Mouse (Mus musculus) forebrain, embryonic 14.5 days (tissue): ENCODE data around the gene Pitpnc1. TPM values are rescaled to one million over a fixed set of nuclear protein-coding genes. Genes with fewer than 3 reads are reported as not detected.

ENCODE experiments used
- ATAC-seq: fragments of 200-750 bp; cut with Nextera tagmentation; 2 replicates; pipeline ENCODE4 v1.8.0; 2017; ENCODE audit warnings: mild to moderate bottlenecking, moderate library complexity
- DNase-seq: peaks from one replicate; pipeline ENCODE4 v3.0.0-alpha.2; 2015; ENCODE audit warnings: low spot score
- H3K27ac ChIP-seq: fragments of 300-500 bp; sonication (generic); 2 replicates; pipeline ENCODE4 v1.5.1; 2014; ENCODE audit warnings: low read depth, mild to moderate bottlenecking, control low read depth, low read length, moderate library complexity
- H3K27me3 ChIP-seq: fragments of 300-500 bp; sonication (generic); replicated peaks from 2 replicates; pipeline ENCODE4 v1.6.1; 2014; ENCODE audit warnings: low read length, control low read depth, mixed read lengths; ENCODE audit not compliant: control insufficient read depth, insufficient read depth
- H3K36me3 ChIP-seq: fragments of 300-500 bp; sonication (generic); 2 replicates; pipeline ENCODE4 v1.6.1; 2014; ENCODE audit warnings: low read length, control low read depth; ENCODE audit not compliant: control insufficient read depth, insufficient read depth
- H3K4me1 ChIP-seq: fragments of 300-500 bp; sonication (generic); 2 replicates; pipeline ENCODE4 v1.6.1; 2014; ENCODE audit warnings: antibody characterized with exemption, low read length, control low read depth; ENCODE audit not compliant: control insufficient read depth, insufficient read depth
- H3K4me2 ChIP-seq: fragments of 300-500 bp; sonication (generic); 2 replicates; pipeline ENCODE4 v1.6.1; 2014; ENCODE audit warnings: mild to moderate bottlenecking, control low read depth, low read length
- H3K4me3 ChIP-seq: fragments of 300-500 bp; sonication (generic); 2 replicates; pipeline ENCODE4 v1.5.1; 2014; ENCODE audit warnings: low read depth, low read length, control low read depth
- H3K9ac ChIP-seq: fragments of 300-500 bp; sonication (generic); 2 replicates; pipeline ENCODE4 v1.6.1; 2014; ENCODE audit warnings: mild to moderate bottlenecking, low read length, control low read depth, moderate library complexity
- H3K9me3 ChIP-seq: fragments of 300-500 bp; sonication (generic); replicated peaks from 2 replicates; pipeline ENCODE4 v1.6.1; 2016; ENCODE audit warnings: low read length, control low read depth, mixed read lengths; ENCODE audit not compliant: control insufficient read depth
- WGBS: fragments of 180-500 bp; shearing (Covaris S2); extraction: QIAGEN DNeasy Blood & Tissue Kit; methylation state at CpG from one replicate; pipeline ENCODE4 v1.1.7; 2014; 5-methylcytosine and 5-hydroxymethylcytosine counted together
- polyA plus RNA-seq: library from polyadenylated mRNA; unstranded; fragments of >200 nt; fragmentation: Nextera tagmentation; extraction: Ambion mirVana; gene quantifications from 2 replicates; pipeline ENCODE4 v1.2.1, GENCODE M21; 2014

Pitpnc1 gene
- polyA plus RNA-seq, 1 experiment from 2014 or later, result 31.4 TPM

DNA sequence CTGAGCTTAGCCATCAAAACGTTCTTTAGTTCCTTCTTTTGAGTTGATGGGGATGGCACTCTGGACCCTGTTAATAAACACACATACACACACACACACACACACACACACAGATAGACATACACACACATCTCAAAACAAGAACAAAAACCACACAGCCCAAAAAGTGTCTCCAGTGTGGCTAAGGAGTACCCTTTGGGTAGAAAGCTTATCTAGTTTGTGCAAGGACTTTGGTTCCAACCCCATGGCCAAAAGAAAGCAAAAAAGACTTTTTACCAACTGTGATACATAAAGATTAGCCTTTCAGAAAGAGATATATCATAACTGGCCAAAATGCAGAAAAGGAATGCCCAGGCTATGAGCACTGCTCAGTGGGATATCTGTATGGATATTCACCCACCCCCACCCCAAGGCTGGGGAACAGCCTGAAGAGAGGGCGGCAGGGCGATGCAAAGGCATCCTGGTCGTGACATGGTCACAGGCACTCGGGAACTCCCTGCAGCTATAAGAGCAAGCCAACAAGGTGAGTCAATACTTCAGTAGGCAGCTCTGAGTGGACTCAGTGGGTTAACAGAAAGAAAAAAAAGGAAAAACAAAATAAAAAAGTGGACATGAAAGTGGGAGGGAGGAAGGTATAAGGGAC, 60.3 kb downstream of the Pitpnc1 start:
- H3K4me1 ChIP-seq, result peaks cover 28% of the 10 kb centered on the region
- H3K9ac ChIP-seq, result no peak overlapping the region
- DNase-seq (no peak), ATAC-seq (no peak)
- no peaks in the 10 kb centered on the region for H3K27me3 ChIP-seq
- WGBS, result 74% methylated on average over 5 of the region's 5 CpGs
- no peak overlapping the region for H3K4me2 ChIP-seq
- H3K4me3 ChIP-seq, result no peak overlapping the region
- H3K36me3 ChIP-seq, result no peaks in the 10 kb centered on the region
- H3K9me3 ChIP-seq, result 0 out of 2 replicates have a peak, but pooled peaks cover 2% of the 10 kb centered on the region
- H3K27ac ChIP-seq, result no peak overlapping the region

DNA sequence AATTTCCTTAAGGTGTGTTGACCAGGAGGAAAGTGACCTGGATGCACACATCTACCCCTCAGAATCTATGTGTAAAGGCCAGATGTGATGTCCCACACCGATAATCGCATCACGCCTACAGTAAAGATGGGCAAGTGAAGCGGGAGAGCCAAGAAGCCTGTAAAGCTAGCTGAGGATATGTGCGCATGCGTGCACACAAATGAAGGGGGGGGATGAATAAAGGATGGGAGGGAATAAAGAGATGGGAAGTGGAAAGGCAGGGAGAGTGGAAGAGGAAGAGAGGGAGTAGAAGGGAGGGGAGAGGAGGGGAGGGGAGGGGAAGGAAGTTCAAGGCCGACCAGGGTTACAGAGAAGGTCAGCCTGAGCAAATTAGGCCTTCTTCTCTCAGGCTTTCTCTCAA, 61.6 kb downstream of the Pitpnc1 start:
- Histone ChIP-seq H3K27ac (no peak overlapping the region), H3K4me3 (no peak overlapping the region), H3K9ac (no peak overlapping the region), H3K4me2 (no peak overlapping the region), H3K36me3 (no peaks in the 10 kb centered on the region), H3K9me3 (0 out of 2 replicates have a peak, but pooled peaks cover 2% of the 10 kb centered on the region), H3K27me3 (no peaks in the 10 kb centered on the region), H3K4me1 (peaks cover 16% of the 10 kb centered on the region)
- WGBS, result 91% methylated on average over 7 of the region's 7 CpGs
- DNase-seq (no peak), ATAC-seq (no peak)

DNA sequence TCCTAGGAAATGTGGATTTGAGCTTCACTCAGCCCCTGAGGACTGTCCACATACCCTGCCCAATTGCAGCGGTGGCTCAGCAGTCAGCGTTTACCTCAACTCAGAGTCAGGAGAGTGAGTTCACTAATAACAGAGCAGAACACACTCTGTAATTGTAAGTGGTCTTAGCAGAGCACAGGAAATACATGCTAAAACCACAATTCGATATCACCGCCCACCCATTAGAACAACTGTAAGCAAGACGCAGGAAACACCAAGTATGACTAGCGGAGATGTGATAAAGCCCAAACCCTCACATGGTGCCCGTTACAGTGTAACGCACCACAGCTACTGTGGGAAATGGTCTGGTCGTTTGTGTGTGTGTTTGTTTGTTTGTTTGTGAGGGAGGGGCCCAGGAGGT, 62.8 kb downstream of the Pitpnc1 start:
- ATAC-seq, result no peak
- 91% methylated on average over 9 of the region's 9 CpGs for WGBS
- H3K9ac ChIP-seq, result no peak overlapping the region

DNA sequence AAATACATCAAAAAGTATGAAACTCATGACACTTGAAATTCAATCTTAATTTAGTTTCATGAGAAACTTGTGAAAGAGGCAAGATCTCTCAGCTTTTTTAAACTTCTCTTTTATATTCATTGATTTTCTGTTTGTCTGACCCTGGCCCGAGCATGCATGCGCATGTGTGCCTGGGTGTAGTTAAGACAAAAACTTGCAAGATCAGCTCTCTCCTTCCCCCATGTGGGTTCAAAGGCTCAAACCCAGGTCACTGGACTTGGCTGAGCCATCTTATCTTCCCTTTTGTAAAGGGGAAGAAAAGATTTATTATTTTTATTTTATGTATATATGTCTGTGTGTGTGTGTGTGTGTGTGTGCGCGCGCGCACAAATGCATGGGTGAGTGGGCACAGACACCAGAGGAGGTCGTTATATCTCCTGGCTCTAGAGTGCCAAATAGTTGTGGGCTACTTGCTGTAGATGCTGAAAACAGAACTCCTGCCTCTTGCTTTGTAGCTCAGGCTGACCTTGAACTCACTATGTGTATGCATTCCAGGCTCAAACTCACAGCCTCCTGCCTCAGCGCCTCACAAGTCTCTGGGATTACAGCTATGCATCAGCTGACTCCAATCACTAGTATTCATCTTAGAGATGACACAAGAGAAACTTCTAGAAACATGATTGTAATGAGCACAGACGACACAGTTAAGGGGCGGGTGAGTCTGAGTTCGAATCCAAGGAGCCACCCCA, 64.7 kb downstream of the Pitpnc1 start:
- Histone ChIP-seq H3K27me3 (no peaks in the 10 kb centered on the region), H3K4me1 (no peaks in the 10 kb centered on the region), H3K4me3 (no peak overlapping the region), H3K9ac (no peak overlapping the region), H3K27ac (no peak overlapping the region), H3K36me3 (no peaks in the 10 kb centered on the region), H3K9me3 (0 out of 2 replicates have a peak, but pooled peaks cover 2% of the 10 kb centered on the region), H3K4me2 (no peak overlapping the region)
- ATAC-seq (no peak), DNase-seq (no peak)
- WGBS, result 92% methylated on average over 11 of the region's 11 CpGs

More for the DNA sequence above, 62.8 kb downstream of the Pitpnc1 start:
- H3K27me3 ChIP-seq, result no peaks in the 10 kb centered on the region
- no peak overlapping the region for H3K4me3 ChIP-seq
- peaks cover 4% of the 10 kb centered on the region for H3K4me1 ChIP-seq
- H3K27ac ChIP-seq, result no peak overlapping the region
- H3K9me3 ChIP-seq, result 0 out of 2 replicates have a peak, but pooled peaks cover 2% of the 10 kb centered on the region
- H3K4me2 ChIP-seq, result no peak overlapping the region
- DNase-seq, result no peak
- H3K36me3 ChIP-seq, result no peaks in the 10 kb centered on the region

DNA sequence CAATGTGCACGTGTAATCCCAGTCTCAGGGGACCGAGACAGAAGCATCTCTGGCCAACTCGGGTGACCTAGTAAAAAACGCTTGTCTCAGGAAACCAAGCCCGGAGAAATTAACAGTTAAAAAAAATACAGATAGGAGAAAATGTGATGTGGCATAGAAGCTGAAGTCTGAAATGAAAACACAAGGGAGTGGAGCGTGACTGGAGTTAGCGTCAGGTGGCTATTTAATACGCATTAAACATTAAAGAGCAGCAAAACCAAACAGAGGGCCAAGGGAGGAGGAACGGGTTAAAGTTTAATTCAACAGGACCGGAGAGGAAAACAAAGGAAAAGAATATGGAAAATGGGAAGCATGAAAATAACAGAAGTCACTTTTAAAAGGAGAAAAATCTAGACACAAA, 67.2 kb downstream of the Pitpnc1 start:
- Histone ChIP-seq H3K27ac (no peak overlapping the region), H3K4me3 (no peak overlapping the region), H3K4me2 (no peak overlapping the region), H3K9me3 (0 out of 2 replicates have a peak, but pooled peaks cover 2% of the 10 kb centered on the region), H3K36me3 (no peaks in the 10 kb centered on the region), H3K27me3 (no peaks in the 10 kb centered on the region), H3K4me1 (no peaks in the 10 kb centered on the region), H3K9ac (no peak overlapping the region)
- DNase-seq, result no peak
- ATAC-seq, result no peak
- WGBS, result 87% methylated on average over 10 of the region's 10 CpGs

DNA sequence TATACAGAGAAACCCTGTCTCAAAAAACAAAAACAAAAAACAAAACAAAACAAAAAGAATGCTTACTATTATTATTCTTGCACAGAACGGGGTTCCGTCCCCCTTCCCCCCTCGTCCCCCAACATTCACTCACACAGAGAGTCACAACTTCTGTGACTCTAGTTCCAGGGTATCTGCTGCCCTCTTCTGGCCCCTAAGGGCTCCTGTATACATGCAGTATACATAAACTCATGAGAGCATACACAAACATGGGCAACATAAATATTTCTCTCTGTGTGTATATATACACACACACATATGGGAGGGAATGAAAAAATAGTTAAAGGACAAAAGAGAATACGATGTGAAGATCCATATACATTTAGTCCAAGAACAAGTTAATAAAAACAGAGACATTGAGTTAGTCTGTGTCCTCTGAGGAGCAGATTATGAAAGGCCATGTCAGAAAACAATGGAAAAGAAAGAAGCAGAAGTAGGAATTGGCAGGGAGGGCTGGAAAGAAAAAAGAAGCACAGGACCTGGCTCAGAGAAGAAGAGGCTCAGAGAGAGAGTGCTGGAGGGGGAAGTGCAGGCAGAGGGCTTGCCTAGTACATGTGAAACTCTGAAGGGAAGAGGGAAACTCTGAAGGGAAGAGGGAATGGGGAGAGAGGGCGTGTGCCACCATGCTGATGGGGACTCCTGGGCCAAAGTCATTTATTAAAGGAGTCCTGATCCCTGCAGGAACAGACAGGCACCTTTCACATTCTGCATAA, 68.5 kb downstream of the Pitpnc1 start:
- Histone ChIP-seq H3K9me3 (0 out of 2 replicates have a peak, but pooled peaks cover 2% of the 10 kb centered on the region), H3K4me3 (no peak overlapping the region), H3K27ac (no peak overlapping the region), H3K9ac (no peak overlapping the region), H3K36me3 (no peaks in the 10 kb centered on the region), H3K4me2 (no peak overlapping the region), H3K27me3 (no peaks in the 10 kb centered on the region), H3K4me1 (0 out of 2 replicates have a peak, but pooled peaks cover 4% of the 10 kb centered on the region)
- WGBS, result 97% methylated on average over 5 of the region's 5 CpGs
- no peak for DNase-seq
- ATAC-seq, result no peak

DNA sequence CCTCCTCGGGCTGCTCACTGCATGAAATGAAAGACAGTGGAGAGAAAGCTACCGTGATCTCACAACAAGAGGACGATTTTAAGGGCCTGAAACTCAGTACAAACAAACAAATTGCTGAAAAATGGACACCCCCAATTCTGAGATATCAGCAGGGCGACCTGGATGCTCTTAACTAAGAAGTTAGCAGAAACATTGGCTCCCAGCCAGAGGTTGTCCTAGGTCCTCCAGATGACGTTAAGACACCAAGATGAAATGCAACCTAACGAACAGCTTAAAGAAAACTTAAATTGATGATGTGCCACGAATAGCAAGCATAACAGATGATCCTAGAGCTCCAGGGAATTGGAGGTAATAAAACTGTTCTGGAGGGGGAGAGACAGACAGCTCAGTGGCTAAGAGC, 69.7 kb downstream of the Pitpnc1 start:
- H3K4me3 ChIP-seq, result no peak overlapping the region
- WGBS, result 72% methylated on average over 7 of the region's 7 CpGs
- no peak overlapping the region for H3K27ac ChIP-seq
- ATAC-seq (no peak), DNase-seq (no peak)
- peaks cover 9% of the 10 kb centered on the region for H3K4me1 ChIP-seq
- H3K9me3 ChIP-seq, result no peaks in the 10 kb centered on the region
- H3K9ac ChIP-seq, result no peak overlapping the region
- no peaks in the 10 kb centered on the region for H3K27me3 ChIP-seq
- no peaks in the 10 kb centered on the region for H3K36me3 ChIP-seq
- H3K4me2 ChIP-seq, result no peak overlapping the region

DNA sequence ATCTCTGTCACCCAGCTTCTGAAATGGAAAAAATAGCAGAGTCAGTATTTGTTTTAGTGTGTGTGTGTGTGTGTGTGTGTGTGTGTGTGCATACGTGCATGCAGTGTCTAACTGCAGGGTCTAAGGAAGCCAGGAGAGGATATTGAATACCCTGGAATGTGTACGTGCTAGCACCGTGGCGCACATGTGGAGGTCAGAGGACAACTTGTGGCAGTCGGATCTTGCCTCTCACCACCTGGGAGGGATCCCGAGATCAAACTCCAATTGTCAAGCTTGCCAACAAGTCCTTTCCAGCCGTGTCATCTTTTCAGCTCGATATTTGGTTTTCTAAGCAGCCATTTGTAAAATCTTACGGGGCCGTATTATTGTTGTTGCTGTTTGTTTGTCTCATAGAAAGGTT, 70.5 kb downstream of the Pitpnc1 start:
- no peak for ATAC-seq
- no peaks in the 10 kb centered on the region for H3K9me3 ChIP-seq

More for the DNA sequence above, 70.5 kb downstream of the Pitpnc1 start:
- Histone ChIP-seq H3K36me3 (no peaks in the 10 kb centered on the region), H3K9ac (no peak overlapping the region), H3K27ac (no peak overlapping the region), H3K4me1 (peaks cover 9% of the 10 kb centered on the region), H3K4me2 (no peak overlapping the region), H3K4me3 (no peak overlapping the region), H3K27me3 (no peaks in the 10 kb centered on the region)
- WGBS, result 85% methylated on average over 10 of the region's 10 CpGs
- no peak for DNase-seq
